Mouse (Mus musculus) heart, postnatal 0 days (tissue): ENCODE results near the gene Abhd16a.

Source experiments
- CTCF ChIP-seq: IDR thresholded peaks from 2 replicates; pipeline ENCODE4 v1.5.1; 2016; ENCODE audit warnings: antibody characterized with exemption, control low read depth, low read depth
- EP300 ChIP-seq: IDR thresholded peaks from 2 replicates; pipeline ENCODE4 v1.6.1; 2016; ENCODE audit warnings: antibody characterized with exemption, low read depth

DNA sequence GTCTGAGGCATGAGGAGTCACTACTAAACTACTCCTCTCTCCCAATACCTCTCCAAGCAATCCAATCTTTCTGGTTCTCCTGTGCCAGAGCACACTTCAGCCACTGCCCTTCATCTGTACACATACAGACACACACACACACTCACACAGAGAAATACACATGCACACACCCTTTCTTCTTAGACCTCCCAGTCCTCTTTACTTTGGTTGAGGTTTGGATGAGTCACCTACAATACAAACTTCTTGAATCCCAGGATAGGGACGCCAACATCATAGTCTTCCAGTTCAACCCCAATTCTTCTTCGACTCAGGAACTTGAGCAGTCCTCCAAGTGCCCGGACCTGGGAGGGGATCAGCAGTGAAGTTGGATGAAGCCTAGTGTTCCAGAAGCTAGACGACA, 45.3 kb upstream of the Abhd16a start:
- TF ChIP-seq CTCF (no peak), EP300 (no peak)
